Mouse (Mus musculus): ENCODE results near the gene Tsen54.

Gene Tsen54

DNA sequence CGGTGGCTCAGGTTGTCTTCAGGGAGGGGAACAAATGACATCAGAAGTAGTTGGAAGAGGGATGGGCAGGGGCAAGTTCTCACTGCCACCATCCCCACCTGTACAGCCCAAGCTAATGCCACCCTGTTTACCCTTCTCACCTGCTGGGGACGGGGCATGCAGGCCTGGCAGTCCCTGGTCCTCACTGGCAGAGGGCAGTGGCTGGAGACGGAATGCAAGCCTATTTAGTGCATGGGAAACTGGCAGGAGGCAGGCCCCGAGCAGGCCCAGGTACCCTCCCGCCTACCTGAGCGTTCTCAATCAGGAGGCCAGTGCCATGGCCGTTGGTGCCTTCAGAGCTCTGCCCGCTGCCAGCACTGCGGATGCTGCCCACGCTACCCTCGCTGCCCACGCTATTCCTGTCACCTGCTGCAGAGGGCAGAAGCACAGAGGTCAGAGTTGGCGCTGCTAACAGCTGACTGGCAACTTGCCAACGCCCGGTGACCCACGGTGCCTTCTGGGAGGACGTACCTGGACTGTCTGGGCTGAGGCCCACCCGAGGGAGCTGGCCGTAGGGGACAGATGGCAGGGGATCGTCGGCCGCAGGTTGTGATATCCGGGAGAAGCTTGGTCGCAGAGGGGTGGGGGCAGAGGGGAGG lies 11.3 kb upstream of the Tsen54 start:
- no peak for DNase-seq (ENCODE audit: low spot score)

DNA sequence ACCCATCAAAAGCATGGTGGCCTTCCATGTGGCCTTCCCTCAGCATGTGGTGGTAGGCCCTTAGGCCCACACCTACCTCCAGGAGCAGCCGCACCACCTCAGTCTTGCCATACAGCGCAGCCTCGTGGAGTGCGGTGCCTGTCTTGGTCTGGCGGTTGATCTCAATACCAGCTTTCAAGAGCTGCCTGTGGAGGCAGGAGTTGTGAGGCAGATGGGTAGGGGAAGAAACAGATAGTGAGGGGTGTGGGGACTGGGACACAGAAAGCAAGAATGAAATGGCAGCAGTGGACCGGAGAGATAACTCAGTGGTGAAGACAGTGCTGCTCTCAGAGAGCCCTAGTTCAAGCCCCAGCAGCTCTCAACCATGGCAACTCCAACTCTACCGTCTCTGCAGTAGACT lies 9.5 kb upstream of the Tsen54 start:
- DNase-seq (ENCODE audit: low spot score) = peak; percentile 80

DNA sequence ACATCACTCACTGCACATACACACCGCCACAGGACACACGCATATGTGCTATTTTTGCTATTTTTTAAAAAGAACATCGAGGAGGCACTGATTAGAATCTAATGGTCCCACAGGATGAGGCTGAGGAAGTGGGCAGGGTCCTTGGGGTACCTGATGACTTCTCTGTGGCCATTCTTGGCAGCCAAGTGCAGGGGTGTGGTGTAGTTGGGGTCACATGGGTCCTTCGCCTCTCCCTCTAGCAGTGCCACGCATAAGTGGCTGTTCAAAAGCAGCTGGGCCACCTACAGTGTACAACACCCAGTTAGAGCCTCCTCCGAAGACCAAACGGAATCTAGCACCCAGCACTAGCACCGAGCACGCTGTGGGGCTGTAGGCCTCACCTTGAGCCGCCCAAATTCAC lies 8.4 kb upstream of the Tsen54 start:
- DNase-seq (ENCODE audit: low spot score) = no peak

DNA sequence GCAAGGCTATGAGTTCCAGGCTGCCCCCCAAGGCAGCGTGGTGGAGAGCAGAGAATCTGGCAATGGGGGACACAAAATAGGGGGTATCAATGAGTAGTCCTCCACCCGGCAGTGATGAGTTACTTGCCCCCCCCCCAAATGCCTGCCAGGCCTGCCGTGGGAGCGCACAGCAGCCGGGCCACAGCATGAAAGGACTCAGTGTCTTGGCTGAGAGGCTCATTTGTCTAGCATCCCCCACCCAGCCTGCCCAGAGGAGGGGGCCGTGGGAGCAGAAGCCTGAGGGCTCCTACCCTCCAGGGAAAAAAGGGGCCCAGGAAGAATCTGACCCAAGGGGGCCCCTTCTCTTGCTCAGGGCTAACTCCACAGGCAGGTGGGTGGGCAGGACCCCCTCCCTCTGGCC lies 7.2 kb upstream of the Tsen54 start:
- DNase-seq (ENCODE audit: low spot score) = no peak

DNA sequence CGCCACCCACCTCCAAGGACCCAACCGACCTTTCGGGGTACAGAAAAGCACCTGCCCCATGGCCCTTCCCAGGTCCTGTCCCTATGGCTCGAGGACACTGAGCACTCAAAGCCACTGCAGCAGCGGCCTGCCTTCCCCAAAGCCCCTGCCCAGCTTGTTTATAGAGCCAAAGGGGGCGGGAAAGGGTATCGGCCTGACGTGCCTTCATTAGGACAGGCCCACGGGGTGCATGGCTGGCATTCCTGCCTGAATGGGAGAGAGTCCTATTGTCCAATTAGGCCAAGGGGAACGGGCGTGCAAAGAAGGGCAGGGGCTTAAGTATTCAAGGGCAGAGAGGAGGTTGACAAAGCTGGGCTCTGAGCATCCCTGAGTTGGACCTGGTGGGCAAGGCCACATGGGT lies 6.6 kb upstream of the Tsen54 start:
- DNase-seq (ENCODE audit: low spot score) = no peak

DNA sequence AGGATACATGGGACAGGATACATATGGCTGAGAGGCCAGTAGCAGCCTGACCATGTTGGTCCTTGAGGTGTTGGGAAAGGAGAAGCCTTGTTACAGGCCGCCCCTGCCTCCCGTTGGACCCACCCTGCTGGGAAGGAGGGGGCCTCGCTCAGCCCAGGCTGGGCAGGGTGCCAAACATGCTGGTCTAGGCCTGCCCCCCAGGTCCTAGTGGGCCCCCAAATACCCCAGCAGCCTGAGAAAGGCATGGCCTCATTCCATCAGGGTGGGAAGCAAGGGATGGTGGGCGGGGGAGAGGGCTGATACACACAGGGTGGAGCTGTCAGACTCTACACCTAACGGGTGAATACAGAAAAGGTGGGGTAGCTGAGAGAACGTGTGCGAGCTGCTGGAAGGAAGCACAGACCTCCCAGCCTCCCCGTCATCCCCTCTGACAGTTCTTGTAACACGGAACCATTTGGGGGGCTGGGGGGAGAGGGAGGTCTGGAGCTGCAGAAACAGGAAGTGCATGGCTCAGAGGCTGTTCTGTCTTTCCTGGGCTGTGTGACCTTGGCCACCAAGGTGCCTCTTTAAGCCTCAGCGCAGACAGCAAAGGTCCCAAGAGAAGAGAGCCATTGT lies 5.7 kb upstream of the Tsen54 start:
- no peak for DNase-seq (ENCODE audit: low spot score)

DNA sequence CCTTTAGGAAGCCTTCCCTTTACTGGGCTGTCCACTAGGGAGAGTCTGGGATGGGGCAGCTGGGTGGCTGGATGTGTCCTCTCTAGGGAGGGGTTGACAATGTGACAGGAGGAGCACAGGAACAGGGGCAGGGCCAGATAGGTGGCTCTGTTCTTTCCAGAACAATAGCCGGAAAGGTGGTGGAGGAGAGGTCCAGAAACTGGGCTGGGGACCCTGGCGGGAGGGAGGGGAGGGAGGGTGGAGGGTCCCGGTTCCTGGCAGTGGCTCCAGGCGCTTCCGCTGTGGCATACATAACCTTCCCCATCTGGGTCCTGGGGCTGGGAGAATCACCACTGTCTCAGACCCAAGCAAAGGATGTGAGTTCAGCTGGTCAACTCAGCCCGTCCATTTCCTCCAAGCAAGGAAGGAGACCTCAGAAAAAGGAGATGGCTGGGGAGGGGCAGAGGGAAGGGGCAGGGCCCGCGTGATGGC lies 5.2 kb upstream of the Tsen54 start:
- DNase-seq (ENCODE audit: low spot score) = no peak

DNA sequence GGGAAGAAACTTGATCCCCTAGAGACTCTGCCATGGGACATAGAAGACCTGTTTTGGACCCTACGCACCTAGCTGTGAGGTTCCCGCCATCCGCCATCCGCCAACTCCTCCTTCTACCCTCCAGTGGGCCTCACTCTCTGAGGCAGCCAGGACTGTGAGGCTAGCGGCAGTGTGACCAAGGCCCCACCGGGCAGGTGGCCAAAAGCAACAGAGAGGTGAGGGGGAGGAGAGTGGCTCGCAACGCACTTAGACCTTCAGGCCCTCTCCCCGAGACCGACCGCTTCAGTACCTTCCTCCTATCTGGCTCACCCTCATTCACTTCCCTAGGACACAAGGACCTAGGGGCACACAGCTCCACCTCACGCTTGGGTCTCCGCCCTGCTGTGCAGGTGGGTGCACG lies 4.1 kb upstream of the Tsen54 start:
- no peak for DNase-seq (ENCODE audit: low spot score)

DNA sequence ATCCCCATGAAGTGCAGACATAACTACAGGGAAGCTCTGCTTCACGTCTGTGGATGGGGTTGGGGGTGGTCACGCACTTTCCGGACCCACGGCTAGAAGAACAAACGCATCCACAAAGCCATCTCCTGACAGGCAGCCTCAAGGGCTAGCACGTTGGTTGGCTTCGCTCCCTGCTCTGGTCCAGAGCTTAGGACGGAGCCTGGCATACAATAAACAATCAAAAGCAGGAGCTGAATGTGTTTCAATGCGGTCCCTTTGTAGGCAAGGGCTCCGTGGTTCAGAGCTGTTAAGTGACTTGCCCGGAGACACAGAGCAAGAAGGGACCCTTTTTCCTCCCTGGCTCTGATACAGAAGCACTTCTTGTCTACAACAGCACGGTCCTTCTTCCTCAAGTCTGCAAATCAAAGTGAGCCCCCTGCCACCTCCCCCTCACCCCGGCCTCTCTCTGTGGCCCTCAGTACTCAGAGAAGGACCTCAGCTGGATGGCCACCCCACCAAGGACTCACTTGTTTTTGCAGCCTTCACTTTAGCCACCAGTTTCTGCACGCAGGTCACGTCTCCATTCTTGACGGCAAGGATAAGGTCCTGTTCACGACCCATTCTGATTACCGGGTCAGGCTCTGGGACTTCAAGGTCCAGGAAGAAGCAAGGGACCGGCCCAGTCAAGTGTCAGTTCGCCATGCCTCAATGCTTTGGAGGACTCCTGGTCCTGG lies 3.0 kb upstream of the Tsen54 start:
- no peak for DNase-seq (ENCODE audit: low spot score)

DNA sequence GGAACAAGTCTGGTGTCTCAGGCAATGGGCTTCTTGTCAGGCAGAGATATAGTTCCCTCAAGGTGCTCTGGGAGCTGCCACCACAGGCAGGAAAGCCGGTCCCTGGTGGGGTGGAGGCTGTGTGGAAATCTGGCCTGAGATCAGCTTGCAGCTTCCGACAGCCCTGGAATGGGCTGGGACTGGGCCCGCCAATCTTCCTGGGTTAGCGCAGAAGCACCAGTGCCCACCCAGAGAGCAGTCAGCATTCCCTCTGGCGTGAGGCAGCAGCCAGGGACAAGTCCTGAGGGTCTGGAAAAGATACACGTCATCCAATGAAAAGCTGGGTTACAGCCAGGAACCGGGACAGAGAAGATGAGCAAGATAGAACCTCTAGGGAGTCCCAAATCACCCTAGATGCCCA lies 2.4 kb upstream of the Tsen54 start:
- DNase-seq (ENCODE audit: low spot score) = no peak

DNA sequence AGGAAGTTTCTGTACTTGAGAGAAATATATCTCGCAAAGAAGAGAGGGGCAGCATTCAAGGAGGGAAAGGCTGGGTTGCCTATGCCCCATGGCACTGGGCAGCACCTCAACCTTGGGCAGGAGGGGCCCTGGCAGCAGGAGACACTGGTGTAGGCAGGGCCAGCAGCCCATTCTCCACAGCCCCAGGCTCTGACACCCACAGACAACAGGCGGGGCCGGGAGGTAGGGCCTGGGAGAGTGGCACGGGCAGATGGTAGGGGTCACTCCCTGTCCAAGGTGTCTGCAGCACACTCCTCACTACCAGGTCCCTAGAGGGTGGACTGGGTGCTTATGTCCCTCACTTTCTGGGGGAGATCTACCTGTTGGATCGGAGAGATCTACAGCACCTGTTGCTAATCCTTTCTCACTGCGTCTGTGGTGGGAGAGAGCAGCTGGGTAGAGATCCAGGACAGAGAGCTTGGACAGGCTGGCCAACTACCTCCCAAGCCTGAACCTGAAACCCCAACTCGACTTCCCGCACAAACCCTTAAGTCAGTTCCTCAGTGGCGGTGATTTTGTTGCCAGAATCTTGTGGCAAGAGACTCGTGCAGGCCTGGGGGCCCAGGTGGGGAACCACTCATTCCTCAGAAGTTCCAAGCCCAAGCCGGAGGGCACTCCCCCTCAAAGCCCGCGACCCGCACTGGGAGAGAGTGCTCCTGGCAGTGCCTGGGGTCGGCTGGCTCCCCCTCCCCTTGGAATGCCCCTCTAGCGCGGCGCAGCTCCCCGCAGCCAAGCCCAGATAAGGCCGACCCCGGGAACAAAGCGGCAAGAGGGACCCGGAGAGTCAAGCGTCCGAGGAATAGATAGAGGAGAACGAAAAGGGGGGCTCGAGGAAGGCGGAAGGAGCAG lies 1.7 kb upstream of the Tsen54 start:
- peak; percentile 30 for DNase-seq (ENCODE audit: low spot score)

DNA sequence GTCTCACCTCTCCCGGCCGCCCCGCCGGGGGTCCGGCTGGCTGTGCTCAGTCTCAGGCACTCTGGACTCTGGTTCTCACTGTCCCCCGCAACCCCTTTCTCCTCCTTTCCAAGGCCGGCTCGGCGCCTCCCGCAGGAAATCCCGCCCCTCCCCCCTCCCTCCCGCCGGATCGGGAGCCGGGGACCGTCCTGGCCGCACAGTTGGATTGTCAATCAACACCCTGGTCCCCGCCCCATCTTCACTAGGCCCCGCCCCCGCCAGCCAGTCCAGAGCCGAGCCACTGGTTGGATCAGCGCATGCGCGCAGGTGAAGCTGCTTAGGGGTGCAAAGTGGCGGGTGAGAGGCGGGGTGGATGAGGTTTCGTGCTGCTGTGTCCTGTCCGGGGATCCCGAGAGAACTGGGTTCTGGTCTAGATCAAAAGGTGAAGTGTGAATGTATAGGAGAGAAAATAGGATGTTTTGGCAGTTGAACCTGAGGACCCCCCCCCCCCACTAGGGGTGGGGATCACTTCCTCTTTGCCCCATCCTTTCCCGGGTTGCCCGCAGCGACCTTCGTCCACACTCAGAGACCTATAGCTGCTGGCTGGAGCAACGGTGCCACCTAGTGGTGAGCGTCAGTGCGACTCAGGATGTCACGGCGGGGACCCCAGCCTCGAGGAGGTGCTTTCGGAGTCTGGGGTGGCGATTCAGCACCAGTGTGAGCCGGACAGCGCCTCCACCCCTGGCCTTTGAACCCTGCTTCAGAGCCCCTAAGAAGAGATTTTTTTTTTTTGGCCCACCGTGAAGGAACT lies 822 bp upstream of the Tsen54 start, which contains the start of gene Caskin2:
Gene Caskin2, minus strand, starts transcription at position 133 of the 790 bp plus-strand sequence.
- DNase-seq (ENCODE audit: low spot score) = peak; percentile 98

DNA sequence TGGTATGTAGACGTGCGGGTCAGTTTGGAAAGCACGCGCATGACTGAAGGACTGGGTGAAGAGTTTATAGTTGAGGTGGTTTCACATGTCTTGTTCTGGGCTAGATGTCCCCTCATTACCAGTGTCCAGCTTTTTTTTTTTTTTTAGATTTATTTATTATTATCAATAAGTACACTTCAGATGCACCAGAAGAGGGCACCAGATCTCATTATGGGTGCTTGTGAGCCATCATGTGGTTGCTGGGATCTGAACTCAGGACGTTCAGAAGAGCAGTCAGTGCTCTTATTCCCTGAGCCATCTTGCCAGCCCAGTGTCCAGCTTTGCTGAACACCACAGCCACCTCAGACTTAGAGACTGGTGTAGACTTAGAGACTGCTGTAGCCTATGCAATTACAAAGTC lies 2.8 kb downstream of the Tsen54 start:
- DNase-seq (ENCODE audit: low spot score) = no peak

DNA sequence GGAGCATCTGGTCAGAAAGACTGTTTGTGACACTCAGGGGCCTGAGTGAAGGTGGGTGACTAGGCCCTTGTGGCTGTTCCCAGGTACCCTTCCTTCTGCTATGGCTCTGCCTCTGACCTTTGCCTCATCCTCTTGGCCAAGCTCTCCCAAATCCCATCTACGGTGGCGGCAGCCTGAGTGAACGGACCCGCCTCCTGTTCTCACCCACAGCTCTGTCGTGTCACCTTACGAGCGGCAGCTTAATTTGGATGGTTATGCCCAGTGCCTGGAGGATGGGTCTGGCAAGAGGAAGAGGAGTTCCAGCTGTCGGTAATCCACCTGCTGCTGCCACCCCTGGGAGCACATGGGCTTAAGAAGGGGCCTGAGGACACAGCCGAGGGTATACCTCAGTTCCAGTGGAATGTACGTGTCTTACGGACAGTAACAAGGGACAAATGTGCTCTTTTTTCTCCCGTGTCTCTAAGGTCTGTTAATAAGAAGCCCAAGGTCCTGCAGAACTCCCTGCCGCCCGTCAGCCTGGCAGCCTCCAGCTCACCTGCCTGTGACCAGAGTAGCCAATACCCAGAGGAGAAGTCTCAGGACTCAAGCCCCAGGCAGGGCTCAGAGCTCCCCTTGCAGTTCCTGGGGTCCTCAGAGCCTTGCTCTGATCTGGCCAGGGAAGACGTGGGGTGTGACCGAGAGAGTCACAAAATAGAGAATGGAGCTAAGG lies 5.5 kb downstream of the Tsen54 start:
- no peak for DNase-seq (ENCODE audit: low spot score)

DNA sequence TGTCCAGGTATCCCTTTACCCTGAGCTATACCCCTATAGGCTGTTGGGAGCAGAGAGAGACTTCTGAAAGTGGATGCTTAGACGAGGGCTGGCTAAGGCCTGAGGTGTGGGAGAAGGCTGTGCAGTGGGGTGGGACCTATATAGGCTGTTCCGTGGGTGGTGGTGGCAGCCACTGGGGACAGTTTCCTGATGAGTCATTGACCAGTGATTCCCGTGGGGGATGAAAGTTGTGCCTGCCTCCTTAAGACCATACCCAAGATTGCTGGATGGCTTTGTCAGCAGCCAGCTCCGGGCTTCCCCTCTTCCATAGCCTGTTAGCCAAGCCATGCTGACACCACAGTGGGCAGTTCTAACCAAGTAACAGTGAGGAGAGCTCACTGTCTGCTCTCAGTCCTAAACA lies 6.5 kb downstream of the Tsen54 start:
- DNase-seq (ENCODE audit: low spot score) = no peak

DNA sequence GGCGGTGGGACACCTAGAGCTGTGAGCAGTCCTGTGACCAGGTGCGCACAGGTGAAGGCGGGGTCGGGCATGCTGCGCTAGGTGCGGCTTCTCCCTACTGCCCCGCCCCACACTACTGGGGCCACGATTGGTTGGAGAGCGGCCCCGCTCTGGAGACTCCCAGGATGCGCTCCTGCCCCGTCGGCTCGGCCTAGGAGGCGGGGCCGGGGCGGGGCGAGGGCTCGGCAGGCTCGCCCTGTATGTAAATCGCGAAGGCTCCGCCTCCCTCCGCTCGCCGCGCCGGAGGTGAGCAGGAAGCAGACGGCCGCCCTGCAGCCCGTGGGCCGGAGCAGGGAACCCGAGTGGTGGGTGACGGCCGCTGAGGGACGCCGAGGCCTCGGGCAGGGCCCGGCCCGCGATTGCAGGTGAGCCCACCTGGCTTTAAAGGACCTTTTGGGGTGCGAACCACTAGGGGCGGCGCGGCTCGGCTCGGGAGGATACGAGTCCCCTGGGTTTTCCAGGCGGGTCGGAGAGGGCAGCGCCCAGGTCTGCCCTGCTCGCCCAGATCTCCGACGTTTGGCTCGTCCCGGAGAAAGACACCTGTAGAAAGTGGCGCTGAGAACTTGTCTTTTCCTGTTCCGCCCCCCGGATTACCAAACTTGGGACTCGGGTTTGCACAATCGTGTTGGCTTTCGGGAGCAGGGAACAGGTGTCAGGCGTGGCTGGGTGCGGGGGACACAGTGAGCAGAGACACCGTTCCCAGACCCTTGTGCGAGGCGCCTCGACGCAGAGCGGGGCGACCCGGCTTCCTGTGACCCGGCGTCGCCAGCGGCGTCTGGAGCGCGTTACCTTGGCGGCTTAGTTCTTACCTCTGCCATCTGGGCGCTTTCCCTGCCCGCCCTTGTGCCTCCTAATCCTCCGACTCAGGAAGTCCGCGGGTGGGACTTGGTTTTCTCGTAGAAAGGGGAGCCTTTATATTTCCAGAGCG lies 9.5 kb downstream of the Tsen54 start, which contains the start of gene Llgl2:
Gene Llgl2, plus strand, starts transcription at position 276 of the 967 bp plus-strand sequence.
- DNase-seq (ENCODE audit: low spot score) = peak; percentile 87

DNA sequence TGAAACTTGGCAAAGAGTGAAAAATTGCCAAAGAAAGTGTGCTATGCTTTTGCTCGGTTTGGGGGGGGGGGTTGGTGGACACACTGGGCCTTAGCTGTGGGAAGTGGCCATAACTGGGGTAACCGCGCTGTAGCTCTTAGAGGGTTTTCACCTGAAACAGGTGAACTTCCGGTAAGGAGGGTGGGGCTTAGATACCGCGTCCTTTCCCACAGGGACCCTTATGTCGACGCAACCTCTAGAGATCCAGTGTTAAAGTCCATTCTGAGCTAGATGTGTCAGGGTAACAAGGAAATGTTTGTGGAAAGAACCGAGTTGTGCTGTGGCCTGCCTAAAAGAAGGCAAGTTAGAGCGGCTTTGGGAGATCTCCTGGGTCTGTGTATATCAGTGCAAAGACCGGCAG lies 10.3 kb downstream of the Tsen54 start:
- DNase-seq (ENCODE audit: low spot score) = no peak

DNA sequence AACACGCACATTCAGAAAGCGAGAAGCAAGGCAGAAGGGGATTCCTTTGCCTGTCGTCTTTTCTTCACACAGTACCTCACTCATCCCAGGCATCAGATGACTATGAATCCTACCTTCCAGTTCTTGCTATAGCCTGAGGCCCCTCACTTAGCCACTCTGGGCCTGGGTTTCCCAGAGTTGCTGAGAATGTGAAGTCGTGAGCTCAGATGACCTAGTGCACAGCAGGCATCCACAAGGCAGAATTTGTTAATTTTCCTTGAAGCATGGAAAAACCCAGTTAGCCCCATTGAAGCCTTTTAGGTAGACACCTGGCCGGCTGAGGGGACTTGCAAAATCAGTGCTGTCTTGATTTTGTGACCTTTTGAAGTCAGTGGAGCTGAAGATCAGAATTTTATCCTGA lies 12.0 kb downstream of the Tsen54 start:
- DNase-seq (ENCODE audit: low spot score) = no peak

DNA sequence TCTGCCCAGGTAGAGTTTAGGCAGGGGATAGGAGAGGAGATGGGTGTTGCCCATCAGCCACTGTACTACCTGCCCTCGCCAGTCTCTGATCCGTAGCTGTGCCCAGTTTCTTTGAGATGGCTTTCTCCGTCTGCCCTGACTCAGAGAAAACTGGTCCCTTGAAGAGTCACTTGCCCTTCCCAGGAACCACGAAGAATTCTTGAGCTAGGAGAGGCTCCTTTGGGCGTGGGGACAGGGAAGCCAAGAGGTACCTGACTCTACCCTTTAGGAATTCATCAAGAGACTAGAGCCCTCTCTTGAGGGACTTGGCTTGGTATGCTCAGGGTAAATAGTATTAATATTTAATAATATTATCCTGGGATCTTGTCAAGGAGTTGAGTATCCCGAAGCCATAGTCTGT lies 13.1 kb downstream of the Tsen54 start:
- DNase-seq (ENCODE audit: low spot score) = no peak

DNA sequence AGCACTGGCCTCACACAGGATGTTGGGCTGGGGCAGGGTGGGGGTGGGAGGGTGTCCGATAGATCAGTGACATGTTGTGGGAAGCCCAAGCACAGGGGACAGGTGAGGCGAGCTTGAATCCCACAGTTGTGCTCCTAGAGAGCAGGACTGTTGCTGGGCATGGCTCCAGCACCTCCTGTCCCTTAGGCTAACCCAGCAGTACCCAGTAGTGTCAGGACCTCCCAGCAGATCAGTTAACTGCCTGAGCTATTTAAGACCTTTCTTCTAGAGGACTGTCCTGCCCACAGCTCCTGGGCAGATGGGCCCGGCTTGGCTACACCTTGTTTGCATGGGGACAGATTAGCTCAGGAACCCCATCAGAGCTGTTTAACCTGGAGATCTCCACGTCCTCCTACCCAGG lies 14.5 kb downstream of the Tsen54 start:
- DNase-seq (ENCODE audit: low spot score) = no peak

Measured in c-Kit-positive CD71-positive TER-119-positive erythroid progenitor cells, embryonic 14.5 days (primary cell).